Mouse (Mus musculus) heart, embryonic 12.5 days (tissue): ENCODE results near the gene Pax7. TPM values are rescaled to one million over a fixed set of nuclear protein-coding genes. Genes with fewer than 3 reads are reported as not detected.

Experiments used
- polyA plus RNA-seq: library from polyadenylated mRNA; unstranded; fragments of >200 nt; fragmentation: Nextera tagmentation; extraction: Ambion mirVana; gene quantifications from 2 replicates; pipeline ENCODE4 v1.2.1, GENCODE M21; 2016

The Pax7 gene
- polyA plus RNA-seq, 1 experiment from 2014 or later = 0.06 TPM

Other genes starting within 250 kb of the Pax7 start
- gene Gm21969, start 230.3 kb downstream of the Pax7 start, polyA plus RNA-seq = not detected in 2 replicates
- 22.7 and 23.2 TPM in 2 replicates for gene Aldh4a1, start 210.7 kb downstream of the Pax7 start, polyA plus RNA-seq
- gene Tas1r2, start 180.0 kb downstream of the Pax7 start, polyA plus RNA-seq = 0.05 TPM in 1 of 2 replicates, not detected in the other
- gene Klhdc7a, start 134.5 kb upstream of the Pax7 start, polyA plus RNA-seq = 0.05 TPM in 2 replicates